23 mouse cellular contexts compared by ENCODE assay signal in genomic region chr11:44983961-44984360, GRCm38 (mm10).
"Had no signal": no experiment of that assay in that cellular context is flagged by ENCODE, and none has a peak within 500 bp of the region (broad histone marks: within the 10 kb centered on the region; RNA-seq: fewer than 3 reads in every experiment).

No protein-coding gene starts in this region.

- H3K36me3 ChIP-seq: heart, embryonic 13.5 days; heart, embryonic 15.5 days; hindbrain, embryonic 10.5 days; hindbrain, embryonic 12.5 days; intestine, embryonic 15.5 days had no signal

- H3K4me3 ChIP-seq: heart, embryonic 13.5 days; heart, embryonic 15.5 days; hindbrain, embryonic 10.5 days; hindbrain, embryonic 12.5 days; intestine, embryonic 15.5 days; layer of hippocampus, adult 2 months; left cerebral cortex, adult 2 months had no signal

- H3K9ac ChIP-seq: heart, embryonic 13.5 days; heart, embryonic 15.5 days; hindbrain, embryonic 12.5 days; hindbrain, embryonic 14.5 days; intestine, embryonic 15.5 days had no signal

- H3K4me1 ChIP-seq: heart, embryonic 15.5 days; intestine, embryonic 15.5 days had no signal

- ATAC-seq: forebrain, embryonic 16.5 days; hindbrain, embryonic 16.5 days; inflammation-experienced regulatory T-cells, adult 6 months; intestine, embryonic 15.5 days; intestine, postnatal 0 days had no signal

- DNase-seq: gastrocnemius, postnatal 14 days; heart, postnatal 14 days; heart, postnatal 4 days; kidney, adult 18-20 months; kidney, adult 8-10 months; kidney, postnatal 10 days; kidney, postnatal 25 days; kidney, postnatal 4 days; liver had no signal

- H3K4me2 ChIP-seq: heart, embryonic 11.5 days; heart, embryonic 13.5 days; heart, embryonic 15.5 days; hindbrain, embryonic 12.5 days; hindbrain, embryonic 14.5 days; intestine, embryonic 15.5 days; liver, embryonic 11.5 days had no signal

- H3K27ac ChIP-seq: heart, embryonic 13.5 days; heart, embryonic 15.5 days; hindbrain, embryonic 10.5 days; hindbrain, embryonic 12.5 days; hindbrain, embryonic 14.5 days; intestine, embryonic 15.5 days; layer of hippocampus, adult 2 months; left cerebral cortex, adult 2 months had no signal

- H3K9me3 ChIP-seq: heart, embryonic 13.5 days; heart, embryonic 15.5 days; hindbrain, embryonic 10.5 days; hindbrain, embryonic 12.5 days; intestine, embryonic 15.5 days had no signal

- H3K27me3 ChIP-seq: heart, embryonic 13.5 days; heart, embryonic 15.5 days; hindbrain, embryonic 12.5 days; intestine, embryonic 15.5 days had no signal
